Mouse (Mus musculus): ENCODE results near the gene Insl5. TPM values are rescaled to one million over a fixed set of nuclear protein-coding genes. Genes with fewer than 3 reads are reported as not detected.

Gene Insl5
- polyA plus RNA-seq, 1 experiment, result not detected

DNA sequence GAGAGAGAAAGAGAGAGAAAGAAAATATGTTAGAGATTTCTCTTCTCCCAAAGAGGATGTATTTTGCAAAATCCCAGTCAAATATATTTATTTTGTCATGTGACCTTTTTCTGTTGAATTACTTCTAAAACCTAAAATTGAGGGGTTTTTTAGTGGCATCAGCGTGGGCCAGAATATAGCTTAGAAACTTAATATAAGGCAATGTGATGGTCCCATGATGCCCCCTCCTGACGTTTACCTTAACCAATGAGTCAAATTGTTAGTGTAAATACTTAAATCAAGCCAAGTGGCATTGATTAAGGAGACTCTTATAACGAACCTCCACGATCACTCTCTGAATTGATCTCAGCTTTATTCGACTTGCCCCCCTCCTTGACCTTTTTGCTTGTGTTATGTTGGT, 52.5 kb downstream of the Insl5 start:
- Histone ChIP-seq H3K27ac (ENCODE audit: control insufficient read depth, insufficient read depth, low read depth, low read length, poor library complexity) (no peak overlapping the region), H3K4me3 (replicated peaks; ENCODE audit: control insufficient read depth, low read depth, low read length) (no peak overlapping the region), H3K4me1 (ENCODE audit: control insufficient read depth, insufficient read depth, low read length) (no peaks in the 10 kb centered on the region)
- no peak for TF ChIP-seq POLR2A (IDR thresholded peaks at IDR 0.05; ENCODE audit: borderline replicate concordance, control insufficient read depth, low read depth, low read length)
- no peak for TF ChIP-seq CTCF (IDR thresholded peaks at IDR 0.05; ENCODE audit: control insufficient read depth, insufficient read depth, low read length)
- WGBS, result 72% methylated on average over 5 of the region's 5 CpGs

DNA sequence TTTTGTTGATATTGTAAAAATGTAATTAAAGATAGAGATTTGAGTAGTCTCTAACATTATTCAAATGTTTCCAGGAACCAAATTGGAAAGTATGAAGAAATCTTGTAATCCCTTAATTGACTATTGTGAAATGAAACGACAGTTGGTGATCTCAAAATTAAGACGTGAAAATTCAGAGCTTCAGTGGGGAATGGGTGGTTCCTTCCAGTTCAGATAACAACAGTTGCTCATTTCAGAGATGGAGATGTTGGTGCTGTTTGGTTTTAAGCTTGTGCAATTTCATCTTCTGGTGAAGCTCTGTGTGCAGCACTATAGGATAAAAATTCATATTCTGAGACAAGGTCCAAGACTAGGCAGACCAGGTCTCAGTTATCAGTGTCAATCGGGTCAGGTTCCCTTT, 54.6 kb downstream of the Insl5 start:
- no peak overlapping the region for H3K4me3 ChIP-seq (replicated peaks; ENCODE audit: control insufficient read depth, low read depth, low read length)
- H3K27ac ChIP-seq (ENCODE audit: control insufficient read depth, insufficient read depth, low read depth, low read length, poor library complexity), result no peak overlapping the region
- H3K4me1 ChIP-seq (ENCODE audit: control insufficient read depth, insufficient read depth, low read length), result no peaks in the 10 kb centered on the region
- WGBS, result 34% methylated on average over 3 of the region's 3 CpGs
- TF ChIP-seq POLR2A (IDR thresholded peaks at IDR 0.05; ENCODE audit: borderline replicate concordance, control insufficient read depth, low read depth, low read length) (no peak), CTCF (IDR thresholded peaks at IDR 0.05; ENCODE audit: control insufficient read depth, insufficient read depth, low read length) (no peak)

DNA sequence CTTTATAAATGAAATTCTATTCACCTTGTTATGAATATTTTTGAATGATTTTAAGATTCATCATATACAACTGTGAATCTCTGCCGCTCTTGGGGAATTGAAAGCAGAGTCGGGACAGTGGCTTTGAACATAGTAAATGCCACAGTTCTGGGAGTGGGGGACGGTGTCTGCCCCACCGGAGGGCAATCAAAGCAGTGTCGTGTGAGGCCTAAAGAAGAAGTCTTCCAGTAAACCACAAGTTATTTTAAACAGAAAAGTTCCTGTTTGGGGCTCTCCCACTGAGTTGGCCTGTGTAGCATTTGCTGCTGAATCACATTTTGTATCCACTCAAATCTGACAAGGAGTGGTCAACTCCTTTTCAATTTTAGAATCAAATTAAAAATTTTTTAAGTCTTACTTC, 55.5 kb downstream of the Insl5 start:
- no peak overlapping the region for H3K4me3 ChIP-seq (replicated peaks; ENCODE audit: control insufficient read depth, low read depth, low read length)
- no peak for TF ChIP-seq POLR2A (IDR thresholded peaks at IDR 0.05; ENCODE audit: borderline replicate concordance, control insufficient read depth, low read depth, low read length)
- no peak for TF ChIP-seq CTCF (IDR thresholded peaks at IDR 0.05; ENCODE audit: control insufficient read depth, insufficient read depth, low read length)
- H3K27ac ChIP-seq (ENCODE audit: control insufficient read depth, insufficient read depth, low read depth, low read length, poor library complexity), result no peak overlapping the region
- 11% methylated on average over 5 of the region's 5 CpGs for WGBS
- no peaks in the 10 kb centered on the region for H3K4me1 ChIP-seq (ENCODE audit: control insufficient read depth, insufficient read depth, low read length)

DNA sequence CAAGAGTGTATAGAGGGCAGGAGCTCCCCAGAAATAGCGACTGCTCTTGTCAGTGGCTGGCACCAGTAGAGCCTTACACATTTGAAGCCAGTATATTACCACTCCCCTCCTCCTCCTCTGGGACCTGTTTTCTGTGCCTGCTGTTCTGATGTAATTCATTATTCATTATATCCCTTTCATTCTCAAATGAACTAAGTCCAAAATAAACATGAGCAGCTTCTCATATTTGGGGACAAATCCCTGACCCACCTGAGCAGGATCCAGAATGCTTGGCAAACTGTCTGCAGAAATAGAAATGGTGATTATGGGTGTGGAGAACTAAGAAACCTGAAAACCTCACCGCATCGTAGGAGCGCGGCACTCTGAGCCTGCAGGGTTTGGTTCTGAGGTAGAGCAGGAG, 57.0 kb downstream of the Insl5 start:
- WGBS, result 87% methylated on average over 5 of the region's 5 CpGs
- Histone ChIP-seq H3K4me3 (replicated peaks; ENCODE audit: control insufficient read depth, low read depth, low read length) (no peak overlapping the region), H3K27ac (ENCODE audit: control insufficient read depth, insufficient read depth, low read depth, low read length, poor library complexity) (no peak overlapping the region), H3K4me1 (ENCODE audit: control insufficient read depth, insufficient read depth, low read length) (no peaks in the 10 kb centered on the region)
- TF ChIP-seq CTCF (IDR thresholded peaks at IDR 0.05; ENCODE audit: control insufficient read depth, insufficient read depth, low read length), result no peak
- no peak for TF ChIP-seq POLR2A (IDR thresholded peaks at IDR 0.05; ENCODE audit: borderline replicate concordance, control insufficient read depth, low read depth, low read length)

Other genes with a start within 250 kb of the Insl5 start
- not detected in 2 replicates for gene Tctex1d1, start 48.2 kb downstream of the Insl5 start, polyA plus RNA-seq (2011; ENCODE audit: insufficient read depth, insufficient read length, low replicate concordance, missing spikeins)
- gene Mier1, start 87.5 kb upstream of the Insl5 start, polyA plus RNA-seq (2011; ENCODE audit: insufficient read depth, insufficient read length, low replicate concordance, missing spikeins), result 42.3 and 78.0 TPM in 2 replicates
- 0.72 and 2.0 TPM in 2 replicates for gene Wdr78, start 87.7 kb upstream of the Insl5 start, polyA plus RNA-seq (2011; ENCODE audit: insufficient read depth, insufficient read length, low replicate concordance, missing spikeins)
- 3.8 and 4.9 TPM in 2 replicates for gene Slc35d1, start 188.3 kb upstream of the Insl5 start, polyA plus RNA-seq (2011; ENCODE audit: insufficient read depth, insufficient read length, low replicate concordance, missing spikeins)

All from bone marrow, adult 2 months (tissue).